Mouse (Mus musculus) intestine, embryonic 14.5 days (tissue): ENCODE measurements around the gene Mitf. TPM values are rescaled to one million over a fixed set of nuclear protein-coding genes. Genes with fewer than 3 reads are reported as not detected.

Experiments used
- ATAC-seq: fragments of 200-750 bp; cut with Nextera tagmentation; replicated peaks from 2 replicates; pipeline ENCODE4 v1.8.0; 2017; ENCODE audit warnings: low read depth, moderate number of reproducible peaks, moderate TSS enrichment, moderate library complexity; ENCODE audit not compliant: low FRiP score, low TSS enrichment
- DNase-seq: peaks from one replicate; pipeline ENCODE4 v3.0.0-alpha.2; 2018; ENCODE audit warnings: low spot score
- H3K27ac ChIP-seq: fragments of 300-500 bp; sonication (generic); 2 replicates; pipeline ENCODE4 v1.5.1; 2014; ENCODE audit warnings: low read depth, mild to moderate bottlenecking, control low read depth
- H3K27me3 ChIP-seq: fragments of 300-500 bp; sonication (generic); replicated peaks from 2 replicates; pipeline ENCODE4 v1.6.1; 2014; ENCODE audit warnings: low read length, control low read depth; ENCODE audit not compliant: control insufficient read depth, insufficient read depth
- H3K36me3 ChIP-seq: fragments of 300-500 bp; sonication (generic); 2 replicates; pipeline ENCODE4 v1.6.1; 2014; ENCODE audit warnings: low read length, control low read depth; ENCODE audit not compliant: control insufficient read depth, insufficient read depth
- H3K4me1 ChIP-seq: fragments of 300-500 bp; sonication (generic); replicated peaks from 2 replicates; pipeline ENCODE4 v1.6.1; 2014; ENCODE audit warnings: low read length, control low read depth, mixed read lengths; ENCODE audit not compliant: control insufficient read depth, insufficient read depth
- H3K4me2 ChIP-seq: fragments of 300-500 bp; sonication (generic); 2 replicates; pipeline ENCODE4 v1.6.1; 2014; ENCODE audit warnings: low read length
- H3K4me3 ChIP-seq: fragments of 300-500 bp; sonication (generic); 2 replicates; pipeline ENCODE4 v1.5.1; 2014; ENCODE audit warnings: low read depth, low read length, control low read depth, mixed read lengths
- H3K9ac ChIP-seq: fragments of 300-500 bp; sonication (generic); 2 replicates; pipeline ENCODE4 v1.6.1; 2014; ENCODE audit warnings: mild to moderate bottlenecking, low read length
- H3K9me3 ChIP-seq: fragments of 300-500 bp; sonication (generic); 2 replicates; pipeline ENCODE4 v1.6.1; 2016; ENCODE audit warnings: low read length, control low read depth; ENCODE audit not compliant: control insufficient read depth
- WGBS: fragments of 180-500 bp; shearing (Covaris S2); extraction: QIAGEN DNeasy Blood & Tissue Kit; methylation state at CpG from one replicate; pipeline ENCODE4 v1.1.7; 2014; 5-methylcytosine and 5-hydroxymethylcytosine counted together
- polyA plus RNA-seq: library from polyadenylated mRNA; unstranded; fragments of >200 nt; fragmentation: Nextera tagmentation; extraction: Ambion mirVana; gene quantifications from 2 replicates; pipeline ENCODE4 v1.2.1, GENCODE M21; 2014

The Mitf gene
- polyA plus RNA-seq, 1 experiment from 2014 or later = 1.3 TPM

- H3K4me2 ChIP-seq = no peak overlapping the region
- no peak overlapping the region for H3K4me3 ChIP-seq
- no peak overlapping the region for H3K27ac ChIP-seq
- no peaks in the 10 kb centered on the region for H3K36me3 ChIP-seq
- H3K9ac ChIP-seq = no peak overlapping the region
- no peaks in the 10 kb centered on the region for H3K9me3 ChIP-seq
- ATAC-seq (no peak), DNase-seq (no peak)
- 84% methylated on average over 6 of the region's 6 CpGs for WGBS
- H3K27me3 ChIP-seq = no peaks in the 10 kb centered on the region
- H3K4me1 ChIP-seq = peaks cover 5% of the 10 kb centered on the region; the same call in 1 of the 2 replicates
These were observed 70.6 kb downstream of the Mitf start for GRCm38 (mm10) chr6:97877492-97877891.

GRCm38 (mm10) chr6:97880363-97880762 lies 73.5 kb downstream of the Mitf start:
- no peak overlapping the region for H3K4me2 ChIP-seq
- no peaks in the 10 kb centered on the region for H3K9me3 ChIP-seq
- DNase-seq (no peak), ATAC-seq (0 out of 2 replicates have a peak, but pooled peaks have one; percentile 60)
- no peak overlapping the region for H3K4me3 ChIP-seq
- H3K9ac ChIP-seq = no peak overlapping the region
- no peaks in the 10 kb centered on the region for H3K27me3 ChIP-seq
- H3K36me3 ChIP-seq = no peaks in the 10 kb centered on the region
- H3K4me1 ChIP-seq = peaks cover 5% of the 10 kb centered on the region; the same call in 1 of the 2 replicates
- WGBS = 46% methylated on average over 5 of the region's 5 CpGs
- no peak overlapping the region for H3K27ac ChIP-seq

GRCm38 (mm10) chr6:97881935-97882334 lies 75.1 kb downstream of the Mitf start:
- H3K9ac ChIP-seq = no peak overlapping the region
- H3K4me2 ChIP-seq = no peak overlapping the region
- H3K4me3 ChIP-seq = no peak overlapping the region
- H3K36me3 ChIP-seq = no peaks in the 10 kb centered on the region
- 16% methylated on average over 3 of the region's 3 CpGs for WGBS
- H3K27me3 ChIP-seq = no peaks in the 10 kb centered on the region
- peaks cover 5% of the 10 kb centered on the region; the same call in 1 of the 2 replicates for H3K4me1 ChIP-seq
- DNase-seq (no peak), ATAC-seq (no peak)
- peak overlapping the region; percentile 10 for H3K27ac ChIP-seq
- H3K9me3 ChIP-seq = no peaks in the 10 kb centered on the region

- Histone ChIP-seq H3K27ac (no peak overlapping the region), H3K9ac (no peak overlapping the region), H3K27me3 (no peaks in the 10 kb centered on the region), H3K4me1 (peaks cover 5% of the 10 kb centered on the region; the same call in 1 of the 2 replicates), H3K4me2 (no peak overlapping the region), H3K4me3 (no peak overlapping the region), H3K9me3 (no peaks in the 10 kb centered on the region), H3K36me3 (no peaks in the 10 kb centered on the region)
- DNase-seq = no peak
- 77% methylated on average over 8 of the region's 8 CpGs for WGBS
- ATAC-seq = no peak
These were observed 76.1 kb downstream of the Mitf start for GRCm38 (mm10) chr6:97882931-97883330.

- WGBS = 75% methylated on average over 2 of the region's 2 CpGs
- Histone ChIP-seq H3K4me2 (no peak overlapping the region), H3K4me3 (no peak overlapping the region), H3K27ac (no peak overlapping the region), H3K9me3 (no peaks in the 10 kb centered on the region), H3K4me1 (peaks cover 5% of the 10 kb centered on the region; the same call in 1 of the 2 replicates), H3K9ac (no peak overlapping the region), H3K36me3 (no peaks in the 10 kb centered on the region), H3K27me3 (no peaks in the 10 kb centered on the region)
- DNase-seq (no peak), ATAC-seq (0 out of 2 replicates have a peak, but pooled peaks have one; percentile 47)
These were observed 76.6 kb downstream of the Mitf start for GRCm38 (mm10) chr6:97883496-97883895.

GRCm38 (mm10) chr6:97884971-97885370 lies 78.1 kb downstream of the Mitf start:
- Histone ChIP-seq H3K27me3 (no peaks in the 10 kb centered on the region), H3K4me3 (no peak overlapping the region), H3K27ac (no peak overlapping the region), H3K4me1 (peaks cover 5% of the 10 kb centered on the region; the same call in 1 of the 2 replicates), H3K9ac (no peak overlapping the region), H3K4me2 (no peak overlapping the region), H3K9me3 (no peaks in the 10 kb centered on the region), H3K36me3 (no peaks in the 10 kb centered on the region)
- no peak for DNase-seq
- no peak for ATAC-seq
- 82% methylated on average over 4 of the region's 4 CpGs for WGBS

GRCm38 (mm10) chr6:97885606-97886005 lies 78.8 kb downstream of the Mitf start:
- ATAC-seq (no peak), DNase-seq (no peak)
- Histone ChIP-seq H3K9ac (no peak overlapping the region), H3K36me3 (no peaks in the 10 kb centered on the region), H3K4me3 (no peak overlapping the region), H3K27ac (no peak overlapping the region), H3K4me1 (peaks cover 2% of the 10 kb centered on the region; the same call in 1 of the 2 replicates), H3K4me2 (no peak overlapping the region), H3K9me3 (no peaks in the 10 kb centered on the region), H3K27me3 (no peaks in the 10 kb centered on the region)
- WGBS = 45% methylated on average over 3 of the region's 3 CpGs

GRCm38 (mm10) chr6:97887893-97888292 lies 81.0 kb downstream of the Mitf start:
- H3K36me3 ChIP-seq = no peaks in the 10 kb centered on the region
- no peak overlapping the region for H3K27ac ChIP-seq
- DNase-seq (no peak), ATAC-seq (no peak)
- 77% methylated on average over 4 of the region's 4 CpGs for WGBS
- no peaks in the 10 kb centered on the region for H3K9me3 ChIP-seq
- no peaks in the 10 kb centered on the region for H3K4me1 ChIP-seq
- no peak overlapping the region for H3K9ac ChIP-seq
- H3K27me3 ChIP-seq = no peaks in the 10 kb centered on the region
- H3K4me2 ChIP-seq = no peak overlapping the region
- H3K4me3 ChIP-seq = no peak overlapping the region

- H3K4me3 ChIP-seq = no peak overlapping the region
- H3K27ac ChIP-seq = no peak overlapping the region
- H3K27me3 ChIP-seq = no peaks in the 10 kb centered on the region
- WGBS = 64% methylated on average over 3 of the region's 3 CpGs
- H3K9ac ChIP-seq = no peak overlapping the region
- DNase-seq = no peak
- no peaks in the 10 kb centered on the region for H3K4me1 ChIP-seq
- no peak overlapping the region for H3K4me2 ChIP-seq
- no peaks in the 10 kb centered on the region for H3K9me3 ChIP-seq
- no peak for ATAC-seq
- H3K36me3 ChIP-seq = no peaks in the 10 kb centered on the region
These were observed 81.7 kb downstream of the Mitf start for GRCm38 (mm10) chr6:97888596-97888995.
